Mouse (Mus musculus): ENCODE results near the gene Uap1.

The Uap1 gene

DNA sequence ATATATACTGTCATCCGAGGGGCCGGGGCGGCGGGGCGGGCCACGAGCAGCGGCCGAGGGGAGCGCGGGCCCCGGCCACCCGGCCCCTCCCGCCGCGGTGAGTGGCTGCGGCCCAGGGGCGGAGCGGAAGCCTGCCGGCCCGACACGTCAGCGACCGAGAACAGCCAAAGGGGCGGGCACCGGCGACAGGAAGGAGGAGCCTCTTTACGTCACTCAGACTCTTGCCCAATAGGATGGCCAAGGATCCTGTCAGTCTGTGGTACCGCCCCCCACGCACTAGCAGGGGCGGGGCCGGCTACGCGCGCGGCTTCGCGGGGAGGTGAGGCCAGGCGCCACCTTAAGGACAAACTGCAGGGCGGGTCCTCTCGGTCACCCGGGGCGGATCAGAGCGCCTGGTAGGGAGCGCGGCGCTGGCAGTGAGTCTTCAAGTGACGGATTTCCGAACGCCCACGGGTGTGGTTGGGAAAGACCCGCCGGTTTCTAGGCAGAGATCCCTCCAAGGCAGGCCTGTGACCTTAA, at the start of gene Uap1:
Gene Uap1, minus strand, starts transcription at position 144 of the 519 bp plus-strand sequence.
- peak; percentile 89 for DNase-seq

DNA sequence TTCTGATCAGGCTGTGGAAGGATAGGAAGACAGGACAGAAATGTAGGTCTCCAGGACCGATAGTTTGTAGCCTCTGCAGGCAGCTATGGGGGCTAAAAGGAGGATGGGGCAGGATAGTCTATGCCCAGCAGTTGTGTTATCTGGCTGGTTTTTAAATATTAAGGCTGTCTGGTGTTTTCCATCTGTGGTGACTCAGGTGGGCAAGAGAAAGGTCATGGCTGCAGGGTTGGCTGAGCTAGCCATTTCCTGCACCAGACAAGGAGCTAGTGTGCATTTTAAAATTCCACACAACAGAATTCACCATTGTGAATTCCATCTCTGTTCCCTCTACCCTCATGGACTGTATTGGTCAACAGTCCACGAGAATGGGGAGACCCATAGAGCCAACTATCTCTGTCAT, 48.5 kb upstream of the Uap1 start:
- DNase-seq = no peak

DNA sequence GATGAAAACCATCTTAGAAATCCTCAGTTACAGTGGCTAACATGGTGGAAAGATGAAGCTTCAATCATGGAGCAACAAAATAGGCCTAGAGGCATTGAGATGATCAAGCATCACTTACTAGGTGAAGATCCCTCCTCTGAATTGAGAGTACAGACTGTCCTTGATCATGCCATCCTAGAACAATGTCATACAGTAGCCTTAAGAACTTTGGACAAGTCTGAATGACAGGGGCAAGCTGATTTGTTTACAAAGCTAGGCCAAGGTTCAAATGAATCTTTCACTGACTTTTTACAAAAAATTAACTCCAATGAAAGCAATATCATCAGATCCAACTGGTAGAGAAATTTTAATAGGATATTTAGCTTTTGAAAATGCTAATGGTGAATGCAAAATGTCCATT, 45.6 kb upstream of the Uap1 start:
- no peak for DNase-seq

DNA sequence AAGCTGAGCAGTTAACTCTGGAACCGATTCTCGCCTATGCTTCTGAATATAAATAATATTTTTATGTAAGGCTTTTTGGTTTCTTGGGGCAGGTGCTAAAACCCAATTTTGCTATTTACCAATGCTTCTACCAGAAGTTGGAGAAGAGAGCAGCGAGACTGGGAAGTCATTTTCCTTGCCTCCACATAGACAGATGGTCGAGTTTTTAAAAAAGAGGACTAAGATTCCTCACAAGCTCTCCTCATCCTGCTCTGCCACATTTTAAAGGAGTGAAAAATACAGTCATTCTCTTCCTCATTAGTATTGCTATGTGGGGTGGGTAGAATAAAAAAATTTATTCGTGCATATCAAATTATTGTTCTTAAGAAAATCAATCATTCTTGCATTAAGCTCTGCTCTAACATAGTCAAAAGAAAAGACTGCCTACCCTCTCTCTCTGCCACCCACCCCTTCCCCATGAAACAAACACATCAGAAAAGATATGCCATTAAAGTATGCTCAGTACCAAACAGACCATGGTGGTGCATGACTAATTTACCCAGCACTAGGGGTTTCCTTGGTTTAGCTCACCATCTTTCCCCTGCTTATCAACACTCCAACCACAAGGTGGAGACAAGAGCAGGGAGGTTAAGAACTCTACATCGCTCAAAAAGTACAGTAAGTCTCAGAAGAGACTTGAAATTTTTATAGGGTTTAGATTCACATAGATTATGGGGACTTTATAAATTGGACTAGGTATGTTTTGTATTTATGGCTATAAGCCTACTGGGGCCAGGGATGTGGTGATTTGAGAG, 43.5 kb upstream of the Uap1 start:
- no peak for DNase-seq

GRCm38 (mm10) chr1:170215590-170215989, 40.8 kb upstream of the Uap1 start:
- DNase-seq = no peak

DNA sequence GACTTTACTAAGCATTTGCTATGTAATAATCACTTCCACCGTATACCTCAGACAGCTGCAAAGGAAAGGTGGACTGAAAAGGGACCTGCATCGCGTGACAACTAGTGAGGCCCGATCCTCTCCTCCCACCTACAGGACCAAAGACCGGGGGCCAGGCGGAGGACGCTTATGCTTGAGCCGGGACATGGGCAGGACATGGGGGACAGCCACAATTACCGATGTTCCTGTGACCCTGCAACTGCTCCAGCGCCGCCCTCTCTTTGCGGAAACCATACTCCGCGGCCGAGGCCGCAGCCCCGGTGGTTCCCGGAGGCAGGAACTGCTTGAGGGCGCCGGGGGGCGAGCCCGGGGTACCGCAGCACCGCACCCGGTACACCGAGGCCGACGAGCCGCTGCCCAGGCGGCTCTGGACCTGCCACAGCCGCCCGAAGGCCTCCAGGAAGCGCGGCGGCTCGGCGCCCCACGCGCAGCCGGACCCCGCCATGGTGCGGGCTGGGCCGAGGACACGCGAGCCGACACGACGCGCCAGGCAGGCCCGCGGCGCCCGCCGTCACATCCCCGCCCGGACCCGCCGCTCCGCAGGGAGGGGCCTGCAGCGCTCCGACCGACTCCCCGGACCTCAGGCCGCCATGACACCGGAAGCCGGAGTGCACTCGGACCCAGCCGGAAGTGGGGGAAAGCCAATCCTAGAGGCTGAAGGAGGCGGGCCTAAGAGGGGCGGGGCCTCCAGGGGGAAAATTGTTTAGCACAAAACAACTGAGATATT, 40.2 kb upstream of the Uap1 start, which contains the start of gene Uhmk1:
Gene Uhmk1, minus strand, starts transcription at position 641 of the 766 bp plus-strand sequence.
- peak; percentile 85 for DNase-seq

GRCm38 (mm10) chr1:170214383-170214756, 39.6 kb upstream of the Uap1 start:
- DNase-seq = no peak

DNA sequence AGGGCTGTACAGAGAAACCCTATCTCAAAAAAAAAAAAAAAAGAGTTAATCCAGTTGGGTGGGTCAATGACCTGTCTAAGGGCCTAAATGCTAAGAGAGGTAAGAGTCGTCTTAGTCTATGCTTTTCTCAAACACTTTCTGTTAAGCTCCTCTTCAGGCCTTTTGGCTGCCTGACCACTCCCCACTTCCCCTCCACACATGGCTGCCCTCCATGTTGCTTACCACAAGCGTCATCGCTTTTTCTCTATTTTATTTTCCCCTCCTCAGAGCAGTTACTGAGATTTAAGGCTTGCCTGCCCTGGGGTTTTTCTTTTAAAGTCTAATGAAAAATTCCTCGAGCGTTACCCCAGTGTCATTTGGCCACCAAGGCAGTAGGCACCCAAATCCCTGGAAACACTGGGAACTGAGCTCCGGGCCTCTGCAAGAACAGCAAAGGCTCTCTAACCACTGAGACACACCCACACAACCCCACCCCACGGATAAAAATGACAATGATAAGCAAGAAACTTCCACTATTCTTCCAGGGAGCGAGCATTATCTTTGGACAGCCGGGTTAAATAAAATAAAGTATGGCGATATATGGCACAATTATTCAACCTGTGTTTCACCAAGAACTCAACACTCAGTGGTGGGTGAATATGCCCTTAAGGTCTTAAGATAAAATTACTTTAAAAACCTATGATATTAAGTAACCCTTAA, 38.6 kb upstream of the Uap1 start:
- no peak for DNase-seq

- no peak for DNase-seq
These were observed 31.6 kb upstream of the Uap1 start for GRCm38 (mm10) chr1:170206395-170206794.

GRCm38 (mm10) chr1:170200379-170200778, 25.6 kb upstream of the Uap1 start:
- peak; percentile 45 for DNase-seq

DNA sequence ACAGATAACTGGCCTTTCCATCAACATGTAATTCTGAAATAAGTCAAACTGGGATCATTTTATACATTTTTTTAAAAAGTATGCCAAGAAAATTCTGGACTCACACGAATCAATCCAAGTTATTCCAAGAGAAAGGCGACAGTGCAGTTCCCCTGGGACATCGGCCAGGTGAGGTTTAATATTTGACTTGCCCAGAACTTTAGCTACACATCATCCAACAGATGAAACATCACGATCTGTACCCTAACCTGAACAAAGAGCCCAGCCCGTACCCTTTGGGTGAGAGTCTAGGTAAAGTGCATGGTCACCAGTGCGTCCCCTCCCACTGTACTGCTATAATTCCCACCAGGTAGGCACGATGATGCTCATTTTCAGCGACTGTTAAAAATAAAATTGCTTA, 21.5 kb upstream of the Uap1 start:
- no peak for DNase-seq

- DNase-seq = no peak
These were observed 17.2 kb upstream of the Uap1 start for GRCm38 (mm10) chr1:170191925-170192324.

DNA sequence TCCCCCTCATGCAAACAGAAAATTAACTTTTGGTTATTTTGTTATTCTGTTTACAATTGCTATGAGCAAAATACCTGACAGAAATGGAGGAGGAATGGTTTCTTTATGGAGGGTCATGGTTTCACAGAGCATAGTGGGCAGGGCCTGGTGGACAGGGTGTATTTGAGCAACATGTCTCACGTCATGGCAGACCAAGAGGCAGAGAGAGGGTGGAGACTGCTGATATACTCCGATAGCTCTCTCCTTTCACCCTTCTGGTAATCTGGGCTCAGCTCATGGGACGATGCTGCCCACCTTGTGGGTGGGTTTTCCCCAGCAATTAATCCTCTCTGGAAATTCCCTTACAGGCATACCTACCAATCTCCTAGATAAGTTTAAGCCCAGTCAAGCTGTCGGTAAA, 15.5 kb upstream of the Uap1 start:
- no peak for DNase-seq

GRCm38 (mm10) chr1:170188601-170189000, 13.8 kb upstream of the Uap1 start:
- DNase-seq = no peak

- DNase-seq = no peak
These were observed 11.8 kb upstream of the Uap1 start for GRCm38 (mm10) chr1:170186531-170186930.

DNA sequence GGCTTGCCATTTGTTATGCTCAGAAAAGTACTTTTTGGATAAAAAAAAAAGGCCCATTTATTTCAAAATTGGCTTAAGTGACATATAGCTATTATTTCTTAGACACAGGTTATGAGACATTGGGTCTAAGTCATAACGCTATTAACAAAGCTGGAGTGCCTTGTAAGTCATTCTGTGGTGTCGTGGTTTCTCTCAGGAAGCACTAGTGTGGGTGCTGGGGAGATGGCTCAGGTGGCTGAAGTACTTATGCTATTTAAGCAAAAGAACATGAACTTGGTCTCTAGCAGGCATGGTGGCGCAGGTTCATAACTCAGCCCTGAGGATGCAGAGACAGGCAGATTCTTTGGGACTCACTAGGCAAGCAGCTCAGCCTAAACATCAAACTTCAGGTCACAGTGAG, 10.4 kb upstream of the Uap1 start:
- DNase-seq = no peak

DNA sequence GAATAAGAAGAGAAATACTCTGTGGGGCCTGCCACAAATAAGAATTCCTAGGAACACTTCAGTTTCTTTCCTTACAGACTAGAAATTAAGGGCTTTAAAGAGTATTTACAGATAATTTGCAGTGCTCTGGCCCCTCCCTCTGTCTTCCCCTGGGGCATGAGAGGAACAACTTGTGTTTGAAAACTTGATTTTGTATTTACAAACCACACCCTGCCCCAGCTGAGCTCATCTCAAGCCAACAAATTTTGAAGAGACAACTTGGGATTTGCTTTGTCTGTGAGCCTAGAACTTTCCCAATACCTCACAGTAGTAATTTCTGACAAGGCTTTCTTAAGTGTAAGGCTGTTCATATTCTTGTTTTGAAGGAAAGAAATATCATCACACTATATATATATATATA, 7.9 kb upstream of the Uap1 start:
- DNase-seq = no peak

DNA sequence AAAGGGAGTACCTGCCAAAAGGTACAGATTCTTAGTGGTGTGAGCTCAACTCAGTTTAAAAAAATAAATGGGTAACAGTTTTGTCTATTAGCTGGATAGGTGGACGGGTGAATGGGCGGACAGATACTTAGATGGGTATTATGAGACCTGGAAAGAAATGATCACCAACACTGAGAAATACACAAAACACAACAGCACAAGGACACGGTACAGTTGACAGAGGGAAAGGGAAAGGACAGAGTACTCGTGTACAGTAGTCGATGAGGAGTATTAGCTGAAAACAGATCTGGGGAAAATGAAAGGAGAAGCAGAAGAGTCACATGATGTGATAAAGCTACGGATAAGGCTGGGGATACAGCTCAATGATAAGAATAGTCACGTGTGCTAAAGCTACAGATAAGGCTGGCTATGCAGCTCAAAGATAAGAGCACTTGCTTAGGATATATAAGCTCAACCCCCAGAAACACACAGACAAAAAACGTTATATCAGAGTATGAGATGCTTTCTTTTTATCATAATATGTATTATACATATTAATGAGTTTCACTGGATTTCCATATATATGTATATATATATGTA, 2.0 kb upstream of the Uap1 start:
- DNase-seq = no peak

DNA sequence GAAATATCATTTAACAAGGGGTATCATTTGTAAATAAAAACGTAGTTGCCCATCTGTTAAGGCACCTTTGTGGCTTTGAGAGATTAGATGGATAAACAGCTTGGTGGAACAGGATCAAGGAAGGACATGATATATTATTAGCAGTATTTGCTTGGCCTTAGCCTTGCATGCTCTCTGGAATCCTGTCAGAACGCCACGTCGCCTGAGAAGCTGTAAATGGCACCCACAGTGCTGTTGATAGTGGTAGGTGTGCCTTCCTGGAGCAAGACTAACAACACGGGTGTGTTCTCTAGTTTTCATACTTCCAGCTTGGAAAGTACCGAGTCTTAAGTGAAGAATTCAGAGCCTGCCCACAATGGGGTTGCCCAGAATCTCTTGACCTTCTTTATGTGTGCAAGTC, 1.1 kb upstream of the Uap1 start:
- no peak for DNase-seq

DNA sequence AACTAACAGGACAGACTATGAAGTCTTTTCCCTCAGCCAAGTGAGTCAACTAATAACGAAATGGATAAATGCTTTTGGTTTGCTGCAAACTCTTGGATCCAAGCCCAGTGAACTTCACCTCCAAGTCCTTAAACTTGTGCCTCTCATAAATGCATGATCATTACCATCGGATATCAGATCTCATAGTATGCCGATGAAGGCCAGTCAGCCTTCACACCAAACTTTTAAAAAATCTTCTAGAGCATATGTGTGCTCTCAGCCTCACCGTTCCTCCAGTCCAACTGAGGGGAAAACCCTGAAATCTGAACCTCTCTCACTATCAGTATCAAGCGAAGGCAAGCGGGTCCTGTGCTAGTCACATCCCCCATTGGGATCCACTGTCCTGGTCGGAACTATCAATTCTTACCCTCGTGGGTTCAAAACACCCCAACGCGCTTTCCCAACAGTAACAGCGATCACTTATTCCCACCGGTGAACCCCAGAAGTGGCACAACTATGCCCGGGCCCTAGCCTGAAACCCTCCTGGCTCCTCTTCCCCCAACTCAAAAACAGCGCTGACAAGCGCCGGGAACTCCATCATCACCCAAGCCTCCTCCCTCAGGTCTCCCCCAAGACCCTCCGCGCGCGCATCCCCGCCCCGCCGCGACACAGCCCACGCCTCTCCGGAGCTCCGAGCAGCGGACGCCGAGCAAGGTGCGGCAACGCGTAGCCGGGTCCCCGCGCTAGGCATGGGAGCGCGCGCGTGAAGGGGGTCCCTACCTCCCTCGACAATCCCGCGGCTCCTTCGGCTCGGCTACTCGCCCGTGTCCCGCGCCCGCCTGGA, 555 bp downstream of the Uap1 start:
- DNase-seq = no peak

DNA sequence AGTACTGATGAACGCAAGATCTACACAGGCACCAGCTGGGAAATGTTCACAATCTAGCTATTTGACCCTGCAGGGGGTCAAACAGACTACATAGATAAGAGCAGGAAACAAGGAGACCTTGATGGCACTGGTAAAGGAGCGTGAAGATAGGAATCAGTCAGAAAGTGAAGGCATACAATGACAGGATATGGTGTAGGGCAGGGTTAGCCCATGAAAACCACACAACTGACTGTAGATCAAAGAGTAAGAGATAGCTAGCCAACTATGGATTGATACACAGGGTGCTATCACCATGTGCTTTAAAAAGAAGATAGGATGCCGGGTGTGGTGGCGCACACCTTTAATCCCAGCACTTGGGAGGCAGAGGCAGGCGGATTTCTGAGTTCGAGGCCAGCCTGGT, 7.0 kb downstream of the Uap1 start:
- DNase-seq = no peak

DNA sequence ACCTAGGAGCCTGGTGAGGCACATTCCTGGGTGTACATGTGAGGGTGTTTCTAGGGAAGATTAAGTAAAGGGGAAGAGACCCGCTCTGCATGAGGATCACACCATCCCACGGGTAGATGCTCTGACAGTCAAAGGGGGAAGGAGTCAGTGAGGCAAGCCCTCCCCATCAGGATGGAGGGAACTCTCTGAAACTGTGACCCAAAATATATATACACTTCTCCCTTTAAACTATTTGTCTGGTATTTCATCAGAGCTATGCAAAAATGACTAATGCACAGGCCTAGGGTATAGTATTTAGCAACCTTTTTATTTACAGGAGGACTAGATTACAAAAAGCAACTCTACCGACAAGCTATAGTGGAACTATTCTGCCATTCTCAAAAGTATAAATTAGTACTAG, 9.8 kb downstream of the Uap1 start:
- no peak for DNase-seq

All from right cerebral cortex, postnatal 4 days (tissue).